Mouse (Mus musculus) hindbrain, embryonic 11.5 days (tissue): ENCODE data around the gene Tha1. TPM values are rescaled to one million over a fixed set of nuclear protein-coding genes. Genes with fewer than 3 reads are reported as not detected.
A peak's percentile ranks its signal among the peaks of the same experiment; 100 is the strongest.

Source experiments
- ATAC-seq: fragments of 200-750 bp; cut with Nextera tagmentation; 2 replicates; pipeline ENCODE4 v1.8.0; 2017; ENCODE audit warnings: mild to moderate bottlenecking, moderate TSS enrichment, moderate library complexity; ENCODE audit not compliant: low FRiP score
- DNase-seq: peaks from one replicate; pipeline ENCODE4 v3.0.0-alpha.2; 2015; ENCODE audit warnings: low spot score
- H3K27ac ChIP-seq: fragments of 300-500 bp; sonication (generic); 2 replicates; pipeline ENCODE4 v1.5.1; 2014; ENCODE audit warnings: mild to moderate bottlenecking, low read depth, low read length
- H3K27me3 ChIP-seq: fragments of 300-500 bp; sonication (generic); 2 replicates; pipeline ENCODE4 v1.6.1; 2014; ENCODE audit warnings: mild to moderate bottlenecking, low read length, moderate library complexity, mixed read lengths; ENCODE audit not compliant: control insufficient read depth, insufficient read depth
- H3K36me3 ChIP-seq: fragments of 300-500 bp; sonication (generic); 2 replicates; pipeline ENCODE4 v1.6.1; 2014; ENCODE audit warnings: mild to moderate bottlenecking, low read length, moderate library complexity, mixed read lengths; ENCODE audit not compliant: control insufficient read depth, insufficient read depth
- H3K4me1 ChIP-seq: fragments of 300-500 bp; sonication (generic); replicated peaks from 2 replicates; pipeline ENCODE4 v1.6.1; 2014; ENCODE audit warnings: low read length, mixed read lengths; ENCODE audit not compliant: control insufficient read depth, insufficient read depth
- H3K4me2 ChIP-seq: fragments of 300-500 bp; sonication (generic); replicated peaks from 2 replicates; pipeline ENCODE4 v1.6.1; 2014; ENCODE audit warnings: mild to moderate bottlenecking, low read depth, low read length
- H3K4me3 ChIP-seq: fragments of 300-500 bp; sonication (generic); 2 replicates; pipeline ENCODE4 v1.5.1; 2014; ENCODE audit warnings: low read depth, low read length
- H3K9ac ChIP-seq: fragments of 300-500 bp; sonication (generic); 2 replicates; pipeline ENCODE4 v1.6.1; 2014; ENCODE audit warnings: low read depth, low read length
- H3K9me3 ChIP-seq: fragments of 300-500 bp; sonication (generic); 2 replicates; pipeline ENCODE4 v1.6.1; 2016; ENCODE audit warnings: low read length; ENCODE audit not compliant: control insufficient read depth
- WGBS: fragments of 180-500 bp; shearing (Covaris S2); extraction: QIAGEN DNeasy Blood & Tissue Kit; methylation state at CpG from one replicate; pipeline ENCODE4 v1.1.7; 2014; 5-methylcytosine and 5-hydroxymethylcytosine counted together
- polyA plus RNA-seq: library from polyadenylated mRNA; unstranded; fragments of >200 nt; fragmentation: Nextera tagmentation; extraction: Ambion mirVana; gene quantifications from 2 replicates; pipeline ENCODE4 v1.2.1, GENCODE M21; 2014

Gene Tha1
- polyA plus RNA-seq, 1 experiment from 2014 or later: 1.7 TPM

GRCm38 (mm10) chr11:117864805-117865204, 8.5 kb downstream of the Tha1 start:
- H3K4me2 ChIP-seq: no peak overlapping the region
- peaks cover 7% of the 10 kb centered on the region for H3K4me1 ChIP-seq
- no peak overlapping the region for H3K9ac ChIP-seq
- no peaks in the 10 kb centered on the region for H3K36me3 ChIP-seq
- ATAC-seq (no peak), DNase-seq (no peak)
- no peaks in the 10 kb centered on the region for H3K9me3 ChIP-seq
- peaks cover 15% of the 10 kb centered on the region for H3K27me3 ChIP-seq
- WGBS: 66% methylated on average over 2 of the region's 2 CpGs
- H3K4me3 ChIP-seq: no peak overlapping the region
- no peak overlapping the region for H3K27ac ChIP-seq

- Histone ChIP-seq H3K9ac (no peak overlapping the region), H3K4me2 (no peak overlapping the region), H3K9me3 (no peaks in the 10 kb centered on the region), H3K27me3 (peaks cover 22% of the 10 kb centered on the region), H3K27ac (no peak overlapping the region), H3K4me1 (peaks cover 7% of the 10 kb centered on the region), H3K4me3 (no peak overlapping the region), H3K36me3 (no peaks in the 10 kb centered on the region)
- no peak for DNase-seq
- no peak for ATAC-seq
- WGBS: 31% methylated on average over 11 of the region's 11 CpGs
Observed at GRCm38 (mm10) chr11:117863174-117863856, 10.0 kb downstream of the Tha1 start.

- WGBS: 4% methylated on average over 23 of the region's 23 CpGs
- H3K4me2 ChIP-seq: no peak within 1 kb of the TSS
- H3K4me1 ChIP-seq: no peaks in the 10 kb centered on the region; the same call in 1 of the 2 replicates
- no peak within 1 kb of the TSS for H3K27ac ChIP-seq
- H3K27me3 ChIP-seq: peaks cover 20% of the 10 kb centered on the region
- no peak within 1 kb of the TSS for H3K4me3 ChIP-seq
- ATAC-seq: no peak
- H3K36me3 ChIP-seq: peaks cover 18% of the 10 kb centered on the region
- DNase-seq: peak; percentile 29
- H3K9me3 ChIP-seq: no peaks in the 10 kb centered on the region
- no peak within 1 kb of the TSS for H3K9ac ChIP-seq
Observed at GRCm38 (mm10) chr11:117860601-117861000, 12.7 kb downstream of the Tha1 start, which contains the start of gene Tmem235. TSS of gene Tmem235 (plus strand) at chr11:117860752.

GRCm38 (mm10) chr11:117858392-117858791, 14.9 kb downstream of the Tha1 start:
- Histone ChIP-seq H3K4me1 (no peaks in the 10 kb centered on the region; the same call in 1 of the 2 replicates), H3K27ac (no peak overlapping the region), H3K4me2 (no peak overlapping the region), H3K27me3 (peaks cover 20% of the 10 kb centered on the region), H3K36me3 (peaks cover 24% of the 10 kb centered on the region), H3K4me3 (no peak overlapping the region), H3K9ac (no peak overlapping the region), H3K9me3 (no peaks in the 10 kb centered on the region)
- DNase-seq (no peak), ATAC-seq (no peak)
- 52% methylated on average over 3 of the region's 3 CpGs for WGBS

GRCm38 (mm10) chr11:117857462-117857861, 15.8 kb downstream of the Tha1 start:
- H3K36me3 ChIP-seq: peaks cover 29% of the 10 kb centered on the region
- no peaks in the 10 kb centered on the region for H3K9me3 ChIP-seq
- H3K4me3 ChIP-seq: no peak overlapping the region
- no peak overlapping the region for H3K27ac ChIP-seq
- H3K27me3 ChIP-seq: peaks cover 20% of the 10 kb centered on the region
- DNase-seq (no peak), ATAC-seq (no peak)
- 91% methylated on average over 10 of the region's 10 CpGs for WGBS
- H3K4me1 ChIP-seq: no peaks in the 10 kb centered on the region; the same call in 1 of the 2 replicates
- H3K9ac ChIP-seq: no peak overlapping the region
- H3K4me2 ChIP-seq: no peak overlapping the region

- ATAC-seq (no peak), DNase-seq (no peak)
- H3K27me3 ChIP-seq: peaks cover 17% of the 10 kb centered on the region
- H3K4me1 ChIP-seq: no peaks in the 10 kb centered on the region; the same call in 1 of the 2 replicates
- no peak overlapping the region for H3K4me2 ChIP-seq
- H3K36me3 ChIP-seq: peaks cover 29% of the 10 kb centered on the region
- 87% methylated on average over 1 of the region's 1 CpGs for WGBS
- H3K27ac ChIP-seq: no peak overlapping the region
- no peaks in the 10 kb centered on the region for H3K9me3 ChIP-seq
- H3K9ac ChIP-seq: no peak overlapping the region
- H3K4me3 ChIP-seq: no peak overlapping the region
Observed at GRCm38 (mm10) chr11:117855975-117856374, 17.3 kb downstream of the Tha1 start.

- WGBS: 95% methylated on average over 5 of the region's 5 CpGs
- no peaks in the 10 kb centered on the region for H3K9me3 ChIP-seq
- H3K36me3 ChIP-seq: peaks cover 29% of the 10 kb centered on the region
- no peak overlapping the region for H3K4me2 ChIP-seq
- H3K4me1 ChIP-seq: peaks cover under 1% of the 10 kb centered on the region; the same call in 1 of the 2 replicates
- H3K4me3 ChIP-seq: no peak overlapping the region
- no peak overlapping the region for H3K9ac ChIP-seq
- H3K27me3 ChIP-seq: peaks cover 11% of the 10 kb centered on the region
- no peak overlapping the region for H3K27ac ChIP-seq
- ATAC-seq (no peak), DNase-seq (no peak)
Observed at GRCm38 (mm10) chr11:117855360-117855759, 17.9 kb downstream of the Tha1 start.

GRCm38 (mm10) chr11:117854241-117854640, 19.0 kb downstream of the Tha1 start:
- Histone ChIP-seq H3K36me3 (peaks cover 29% of the 10 kb centered on the region), H3K4me3 (no peak overlapping the region), H3K4me2 (no peak overlapping the region), H3K27ac (no peak overlapping the region), H3K9ac (no peak overlapping the region), H3K4me1 (peaks cover 7% of the 10 kb centered on the region; the same call in 1 of the 2 replicates), H3K9me3 (no peaks in the 10 kb centered on the region), H3K27me3 (0 out of 2 replicates have a peak, but pooled peaks cover 4% of the 10 kb centered on the region)
- ATAC-seq (no peak), DNase-seq (no peak)
- WGBS: 95% methylated on average over 9 of the region's 9 CpGs

- no peak overlapping the region for H3K4me3 ChIP-seq
- no peaks in the 10 kb centered on the region for H3K9me3 ChIP-seq
- peaks cover 29% of the 10 kb centered on the region for H3K36me3 ChIP-seq
- H3K4me2 ChIP-seq: no peak overlapping the region
- H3K9ac ChIP-seq: no peak overlapping the region
- DNase-seq: no peak
- H3K27me3 ChIP-seq: no peaks in the 10 kb centered on the region
- H3K27ac ChIP-seq: no peak overlapping the region
- peaks cover 12% of the 10 kb centered on the region; the same call in 1 of the 2 replicates for H3K4me1 ChIP-seq
- no peak for ATAC-seq
- WGBS: 90% methylated on average over 3 of the region's 3 CpGs
Observed at GRCm38 (mm10) chr11:117852875-117853274, 20.4 kb downstream of the Tha1 start.
